Mouse (Mus musculus): Measurements from ENCODE around the gene Dars. TPM values are rescaled to one million over a fixed set of nuclear protein-coding genes. Genes with fewer than 3 reads are reported as not detected.

The Dars gene
- total and polyA plus RNA-seq, 2 experiments from 2014 or later = 42.6 to 74.7 TPM

DNA sequence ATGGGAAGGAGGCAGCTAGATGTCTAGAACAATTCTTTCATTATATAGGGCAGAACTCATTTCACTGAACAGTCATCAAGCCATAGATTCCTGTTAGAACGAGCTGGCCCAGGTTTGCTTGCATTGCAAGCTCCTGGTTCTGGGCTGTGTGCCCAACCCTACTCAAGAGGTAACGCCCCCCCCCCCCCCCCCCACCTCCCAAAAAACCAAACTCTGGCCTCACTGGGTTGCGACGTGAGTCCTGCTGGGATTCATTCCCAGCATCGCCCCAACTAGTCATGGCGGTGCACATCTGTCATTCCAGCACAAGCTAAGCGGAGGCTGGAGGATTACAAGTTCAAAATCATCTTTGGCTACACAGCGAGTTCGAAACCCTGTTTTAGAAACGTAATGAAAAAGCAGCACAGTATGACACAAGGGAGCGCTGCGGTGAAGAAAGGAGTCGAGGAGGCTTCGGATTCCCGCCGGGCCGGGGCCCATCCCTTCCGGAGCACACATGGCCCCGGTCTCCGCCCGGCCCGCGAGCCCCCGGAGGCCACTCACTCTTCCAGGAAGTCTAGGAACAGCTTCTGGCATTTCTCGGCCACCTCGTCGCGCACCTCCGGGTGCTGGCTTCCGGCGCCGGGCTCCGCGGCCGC is 58.1 kb downstream of the Dars start:
- DNase-seq (ENCODE audit: low spot score) (peak; percentile 55), ATAC-seq (ENCODE audit: insufficient read depth, low read depth) (peak; percentile 74)
- H3K4me3 ChIP-seq (ENCODE audit: low read depth, low read length) = peak overlapping the region; percentile 95
- no peaks in the 10 kb centered on the region for H3K9me3 ChIP-seq (replicated peaks; ENCODE audit: control insufficient read depth, low read length)
- WGBS = under 1% methylated on average over 35 of the region's 35 CpGs
- H3K4me2 ChIP-seq (ENCODE audit: low read depth, low read length) = peak overlapping the region; percentile 91
- no peaks in the 10 kb centered on the region for H3K27me3 ChIP-seq (ENCODE audit: control insufficient read depth, insufficient read depth, low read length)
- H3K9ac ChIP-seq (replicated peaks; ENCODE audit: low read depth, low read length) = peak overlapping the region; percentile 70
- peaks cover 34% of the 10 kb centered on the region for H3K36me3 ChIP-seq (replicated peaks; ENCODE audit: control insufficient read depth, insufficient read depth, low read length)
- peaks cover 25% of the 10 kb centered on the region for H3K4me1 ChIP-seq (ENCODE audit: control insufficient read depth, insufficient read depth)
- H3K27ac ChIP-seq (ENCODE audit: low read depth) = peak overlapping the region; percentile 82
- TF ChIP-seq EP300 (IDR thresholded peaks at IDR 0.05; ENCODE audit: low read depth) (no peak), CTCF (IDR thresholded peaks at IDR 0.05; ENCODE audit: low read depth) (peak; percentile 3; the same call in 1 of the 2 replicates)

- WGBS = 53% methylated on average over 6 of the region's 6 CpGs
- H3K36me3 ChIP-seq (replicated peaks; ENCODE audit: control insufficient read depth, insufficient read depth, low read length) = peaks cover 39% of the 10 kb centered on the region
- TF ChIP-seq CTCF (IDR thresholded peaks at IDR 0.05; ENCODE audit: low read depth) = no peak
- DNase-seq (ENCODE audit: low spot score) (no peak), ATAC-seq (ENCODE audit: insufficient read depth, low read depth) (no peak)
- H3K27me3 ChIP-seq (ENCODE audit: control insufficient read depth, insufficient read depth, low read length) = no peaks in the 10 kb centered on the region
- peak overlapping the region; percentile 82 for H3K27ac ChIP-seq (ENCODE audit: low read depth)
- peak overlapping the region; percentile 95 for H3K4me3 ChIP-seq (ENCODE audit: low read depth, low read length)
- H3K4me2 ChIP-seq (ENCODE audit: low read depth, low read length) = peak overlapping the region; percentile 91
- H3K9me3 ChIP-seq (replicated peaks; ENCODE audit: control insufficient read depth, low read length) = no peaks in the 10 kb centered on the region
- peak overlapping the region; percentile 70; the same call in 1 of the 2 replicates for H3K9ac ChIP-seq (replicated peaks; ENCODE audit: low read depth, low read length)
- peaks cover 25% of the 10 kb centered on the region for H3K4me1 ChIP-seq (ENCODE audit: control insufficient read depth, insufficient read depth)
Measured at GRCm38 (mm10) chr1:128358276-128358675, 58.9 kb downstream of the Dars start.

DNA sequence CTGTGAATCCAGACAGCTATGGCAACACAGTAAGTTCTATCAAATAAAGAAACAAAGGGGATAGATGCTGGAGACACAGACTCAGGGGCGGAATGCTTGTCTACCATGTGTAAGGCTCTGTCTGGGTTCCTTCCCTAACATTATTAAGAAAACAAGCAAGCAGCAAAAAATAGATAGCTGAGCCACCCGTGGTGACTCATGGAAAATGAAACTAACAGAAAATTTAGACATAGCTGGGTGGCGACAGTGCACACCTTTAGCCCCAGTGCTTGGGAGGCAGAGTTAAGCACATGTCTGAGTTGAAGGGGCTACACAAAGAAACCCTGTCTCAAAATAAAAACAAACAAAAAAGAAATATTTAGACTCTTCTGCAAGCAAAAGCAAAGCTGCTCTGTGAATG is 59.7 kb downstream of the Dars start:
- WGBS = 42% methylated on average over 3 of the region's 3 CpGs
- Histone ChIP-seq H3K27ac (ENCODE audit: low read depth) (no peak overlapping the region), H3K4me2 (ENCODE audit: low read depth, low read length) (peak overlapping the region; percentile 91)

DNA sequence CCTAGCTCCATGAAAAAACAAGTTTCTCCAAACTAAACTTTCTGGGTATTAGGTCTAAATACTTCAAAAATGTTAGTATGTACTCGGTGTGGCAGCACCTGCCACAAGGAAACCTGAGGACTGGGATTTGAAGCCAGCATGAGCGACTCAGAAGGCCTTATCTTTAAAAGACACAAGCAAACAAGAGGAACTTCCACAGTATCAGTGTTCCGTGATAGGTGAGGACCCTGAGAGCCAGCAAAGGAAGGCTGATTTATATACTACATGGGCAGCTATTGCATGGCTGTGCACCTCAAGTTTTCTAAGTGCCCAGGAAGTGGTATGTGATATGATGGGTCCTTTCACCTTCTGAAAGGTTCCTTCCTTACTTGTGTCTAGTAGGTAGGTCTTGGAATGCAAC is 64.1 kb downstream of the Dars start:
- peaks cover 61% of the 10 kb centered on the region for H3K36me3 ChIP-seq (replicated peaks; ENCODE audit: control insufficient read depth, insufficient read depth, low read length)

More for the DNA sequence above, 59.7 kb downstream of the Dars start:
- peak overlapping the region; percentile 0; the same call in 1 of the 2 replicates for H3K4me3 ChIP-seq (ENCODE audit: low read depth, low read length)
- H3K9ac ChIP-seq (replicated peaks; ENCODE audit: low read depth, low read length) = no peak overlapping the region; the same call in 1 of the 2 replicates
- peaks cover 39% of the 10 kb centered on the region for H3K36me3 ChIP-seq (replicated peaks; ENCODE audit: control insufficient read depth, insufficient read depth, low read length)
- no peaks in the 10 kb centered on the region for H3K27me3 ChIP-seq (ENCODE audit: control insufficient read depth, insufficient read depth, low read length)
- no peak for TF ChIP-seq EP300 (IDR thresholded peaks at IDR 0.05; ENCODE audit: low read depth)
- no peak for TF ChIP-seq CTCF (IDR thresholded peaks at IDR 0.05; ENCODE audit: low read depth)
- H3K9me3 ChIP-seq (replicated peaks; ENCODE audit: control insufficient read depth, low read length) = no peaks in the 10 kb centered on the region
- no peak for DNase-seq (ENCODE audit: low spot score)
- no peak for ATAC-seq (ENCODE audit: insufficient read depth, low read depth)
- peaks cover 25% of the 10 kb centered on the region for H3K4me1 ChIP-seq (ENCODE audit: control insufficient read depth, insufficient read depth)

GRCm38 (mm10) chr1:128344232-128344631 is 72.9 kb downstream of the Dars start:
- TF ChIP-seq CTCF (IDR thresholded peaks at IDR 0.05; ENCODE audit: low read depth) (no peak), EP300 (IDR thresholded peaks at IDR 0.05; ENCODE audit: low read depth) (no peak)
- no peak overlapping the region for H3K9ac ChIP-seq (replicated peaks; ENCODE audit: low read depth, low read length)
- no peaks in the 10 kb centered on the region for H3K27me3 ChIP-seq (ENCODE audit: control insufficient read depth, insufficient read depth, low read length)
- no peak overlapping the region for H3K4me3 ChIP-seq (ENCODE audit: low read depth, low read length)
- WGBS = 88% methylated on average over 10 of the region's 10 CpGs
- H3K9me3 ChIP-seq (replicated peaks; ENCODE audit: control insufficient read depth, low read length) = no peaks in the 10 kb centered on the region
- no peak overlapping the region for H3K4me2 ChIP-seq (ENCODE audit: low read depth, low read length)
- DNase-seq (ENCODE audit: low spot score) (no peak), ATAC-seq (ENCODE audit: insufficient read depth, low read depth) (no peak)
- H3K4me1 ChIP-seq (ENCODE audit: control insufficient read depth, insufficient read depth) = no peaks in the 10 kb centered on the region
- H3K36me3 ChIP-seq (replicated peaks; ENCODE audit: control insufficient read depth, insufficient read depth, low read length) = peaks cover 85% of the 10 kb centered on the region
- H3K27ac ChIP-seq (ENCODE audit: low read depth) = no peak overlapping the region

More for the DNA sequence above, 64.1 kb downstream of the Dars start:
- WGBS = 71% methylated on average over 3 of the region's 3 CpGs
- H3K9ac ChIP-seq (replicated peaks; ENCODE audit: low read depth, low read length) = no peak overlapping the region
- H3K9me3 ChIP-seq (replicated peaks; ENCODE audit: control insufficient read depth, low read length) = no peaks in the 10 kb centered on the region
- no peak overlapping the region for H3K27ac ChIP-seq (ENCODE audit: low read depth)
- no peaks in the 10 kb centered on the region for H3K27me3 ChIP-seq (ENCODE audit: control insufficient read depth, insufficient read depth, low read length)
- no peak for TF ChIP-seq EP300 (IDR thresholded peaks at IDR 0.05; ENCODE audit: low read depth)
- TF ChIP-seq CTCF (IDR thresholded peaks at IDR 0.05; ENCODE audit: low read depth) = no peak
- H3K4me2 ChIP-seq (ENCODE audit: low read depth, low read length) = no peak overlapping the region
- ATAC-seq (ENCODE audit: insufficient read depth, low read depth) = no peak
- no peak for DNase-seq (ENCODE audit: low spot score)
- H3K4me3 ChIP-seq (ENCODE audit: low read depth, low read length) = no peak overlapping the region
- peaks cover 10% of the 10 kb centered on the region for H3K4me1 ChIP-seq (ENCODE audit: control insufficient read depth, insufficient read depth)
